Mouse (Mus musculus): ENCODE data around the gene Stt3b.

DNA sequence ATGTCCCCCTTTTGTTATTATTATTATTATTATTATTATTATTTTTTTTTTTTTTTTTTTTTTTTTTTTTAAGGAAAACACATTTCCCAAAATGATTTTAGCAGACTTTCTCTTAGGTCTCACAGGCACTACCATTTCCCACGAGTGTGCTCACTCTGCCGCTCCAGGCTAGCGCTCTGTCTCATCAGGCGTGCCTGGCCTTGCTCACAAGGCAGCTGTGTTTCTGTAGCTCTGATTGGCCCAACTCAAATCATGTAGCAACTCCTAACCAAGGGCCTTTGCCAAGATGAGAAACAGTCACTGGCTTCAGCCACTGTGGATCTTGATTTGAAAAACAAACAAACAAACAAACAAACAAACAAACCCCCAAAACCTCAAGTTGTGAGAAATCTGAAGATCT, 9.9 kb upstream of the Stt3b start:
- TF ChIP-seq CTCF (IDR thresholded peaks at IDR 0.05; ENCODE audit: insufficient read depth, low read depth, low read length) (no peak), POLR2A (IDR thresholded peaks at IDR 0.05; ENCODE audit: insufficient read depth, low read depth, low read length) (no peak)
